Mouse (Mus musculus) stomach, postnatal 0 days (tissue): ENCODE measurements at regions not wholly inside any gene's neighbourhood (a gene's known extent, or its start where the extent isn't known, plus 50 kb on each side); places are given as distances from the start of the nearest gene placed in this dataset.

Experiments
- CTCF ChIP-seq: IDR thresholded peaks from 2 replicates; pipeline ENCODE4 v1.5.1; 2016; ENCODE audit warnings: antibody characterized with exemption, low read depth, mild to moderate bottlenecking, moderate library complexity
- EP300 ChIP-seq: optimal IDR thresholded peaks from 2 replicates; pipeline ENCODE3; 2016; ENCODE audit warnings: antibody characterized with exemption

DNA sequence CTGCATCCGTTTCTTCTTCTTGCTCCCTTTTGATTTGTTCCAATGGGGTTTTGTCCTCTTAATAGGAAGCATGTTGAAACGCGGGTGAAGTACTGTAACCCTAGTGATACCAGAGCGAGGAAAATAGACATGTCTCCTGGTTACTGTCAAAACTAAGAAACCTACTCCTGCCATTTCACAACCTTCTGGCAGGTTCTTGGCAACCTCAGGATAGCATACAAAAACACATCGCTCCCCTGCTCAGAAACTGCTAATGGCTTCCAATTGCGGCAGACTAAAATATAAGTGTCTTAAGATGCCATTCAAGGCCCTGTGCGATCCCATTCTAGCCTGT lies 172.4 kb downstream of the Spata19 start:
- TF ChIP-seq CTCF, result no peak
- TF ChIP-seq EP300, result no peak
